Mouse (Mus musculus) bone marrow macrophage, adult 2 months (primary cell): Measurements from ENCODE around the gene Etl4.

Experiments
- CTCF ChIP-seq: IDR thresholded peaks from 2 replicates; pipeline ENCODE4 v1.5.1; 2012; ENCODE audit warnings: low read depth, mild to moderate bottlenecking, low read length, moderate library complexity
- POLR2A ChIP-seq: IDR thresholded peaks from 2 replicates; pipeline ENCODE4 v1.6.1; 2012; ENCODE audit warnings: mild to moderate bottlenecking, low read depth, low read length, borderline replicate concordance

GRCm38 (mm10) chr2:20563036-20563435, 653.5 kb downstream of the Etl4 start:
- TF ChIP-seq POLR2A (no peak), CTCF (no peak)
